Mouse (Mus musculus) spleen, adult 2 months (tissue): Measurements from ENCODE around the gene Fermt3.

Experiments used
- CTCF ChIP-seq: fragments of 200-500 bp; IDR thresholded peaks from 2 replicates; pipeline ENCODE4 v1.5.1; 2011; ENCODE audit warnings: mild to moderate bottlenecking, inconsistent platforms; ENCODE audit not compliant: insufficient read depth, insufficient read length, insufficient replicate concordance; ENCODE audit errors: extremely low read depth
- POLR2A ChIP-seq: fragments of 200-500 bp; IDR thresholded peaks from 2 replicates; pipeline ENCODE4 v1.6.1; 2011; ENCODE audit warnings: low read depth, low read length, inconsistent platforms

DNA sequence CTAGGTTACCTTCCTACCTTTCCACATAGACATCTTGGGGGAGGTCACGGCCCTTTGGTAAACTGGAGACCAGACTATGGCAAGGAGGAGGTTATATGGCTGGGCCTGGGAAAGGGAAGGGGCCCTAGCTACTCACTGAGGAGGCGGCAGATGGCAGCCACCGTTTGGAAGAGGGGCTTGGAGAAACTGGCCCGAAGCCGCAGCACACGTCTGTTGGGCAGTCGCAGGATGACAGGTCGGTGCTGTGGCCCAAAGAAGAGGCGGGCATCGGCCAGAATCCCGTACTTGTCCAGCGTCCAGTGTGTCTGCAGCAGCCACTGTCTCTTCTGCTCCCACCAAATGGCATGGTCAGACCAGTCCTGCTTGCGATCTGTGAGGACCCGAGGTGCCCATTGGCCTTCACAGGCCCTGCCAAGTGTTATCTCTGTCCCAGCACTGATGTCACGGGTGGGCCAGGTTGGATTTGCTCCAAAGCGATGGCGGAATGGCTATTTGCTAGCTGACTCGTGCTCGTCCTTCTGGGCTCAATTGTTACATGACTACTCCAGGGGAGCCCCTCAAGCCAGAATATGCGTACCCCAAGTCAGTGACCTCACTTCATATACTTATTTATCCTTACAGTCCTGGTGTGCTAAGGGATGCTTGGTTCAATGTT is 4.7 kb downstream of the Fermt3 start:
- no peak for TF ChIP-seq CTCF
- no peak for TF ChIP-seq POLR2A
